Mouse (Mus musculus): ENCODE measurements around the gene Ilf3. TPM values are rescaled to one million over a fixed set of nuclear protein-coding genes. Genes with fewer than 3 reads are reported as not detected.
A peak's percentile ranks its signal among the peaks of the same experiment; 100 is the strongest.

Gene Ilf3
- polyA plus RNA-seq, 1 experiment, result 30.7 TPM

- H3K27ac ChIP-seq (ENCODE audit: insufficient read depth, low read depth, low read length), result no peak overlapping the region
- no peak for TF ChIP-seq CTCF (IDR thresholded peaks at IDR 0.05; ENCODE audit: extremely low read depth, insufficient read length, insufficient replicate concordance, low read depth, low read length)
- no peak for TF ChIP-seq POLR2A (IDR thresholded peaks at IDR 0.05; ENCODE audit: low read depth, low read length)
- no peak overlapping the region for H3K4me3 ChIP-seq (ENCODE audit: low read depth, low read length)
- H3K4me1 ChIP-seq (ENCODE audit: control insufficient read depth, insufficient read depth, insufficient read length, low read length), result peaks cover 15% of the 10 kb centered on the region
- H3K27me3 ChIP-seq (ENCODE audit: control insufficient read depth, insufficient read depth, low read length), result no peaks in the 10 kb centered on the region
- WGBS, result 86% methylated on average over 4 of the region's 4 CpGs
- H3K36me3 ChIP-seq (ENCODE audit: control insufficient read depth, insufficient read depth, low read length), result peaks cover 6% of the 10 kb centered on the region; the same call in 1 of the 2 replicates
Observed at GRCm38 (mm10) chr9:21444574-21444973, 76.9 kb downstream of the Ilf3 start.

DNA sequence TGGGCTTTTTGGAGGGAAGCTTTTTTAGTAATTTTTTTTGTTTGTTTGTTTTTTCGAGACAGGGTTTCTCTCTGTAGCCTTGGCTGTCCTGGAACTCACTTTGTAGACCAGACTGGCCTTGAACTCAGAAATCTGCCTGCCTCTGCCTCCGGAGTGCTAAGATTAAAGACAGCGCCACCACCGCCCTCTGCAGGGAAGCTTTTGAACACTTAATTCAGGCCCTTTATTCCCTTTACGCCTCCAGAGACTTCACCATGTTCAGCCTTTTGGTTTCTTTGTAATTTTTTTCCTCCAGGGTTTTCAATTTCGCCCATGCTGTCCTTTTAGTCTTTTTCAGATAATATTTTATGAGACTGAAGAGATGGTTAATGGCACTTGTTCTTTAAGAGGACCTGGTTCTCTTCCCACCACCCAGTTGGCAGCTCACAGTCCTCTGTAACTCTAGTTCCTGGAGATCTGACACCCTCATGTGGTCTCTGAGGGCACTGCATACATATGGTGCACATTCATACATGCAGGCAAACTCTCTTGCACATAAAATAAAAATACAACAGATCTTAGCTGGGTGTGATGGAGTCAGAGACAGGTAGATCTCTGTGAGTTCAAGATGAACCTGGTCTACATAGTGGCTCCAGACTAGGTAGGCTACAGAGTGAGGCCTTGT, 77.5 kb downstream of the Ilf3 start:
- WGBS, result 98% methylated on average over 6 of the region's 6 CpGs
- Histone ChIP-seq H3K27me3 (ENCODE audit: control insufficient read depth, insufficient read depth, low read length) (no peaks in the 10 kb centered on the region), H3K4me1 (ENCODE audit: control insufficient read depth, insufficient read depth, insufficient read length, low read length) (peaks cover 19% of the 10 kb centered on the region), H3K27ac (ENCODE audit: insufficient read depth, low read depth, low read length) (no peak overlapping the region), H3K36me3 (ENCODE audit: control insufficient read depth, insufficient read depth, low read length) (peaks cover 6% of the 10 kb centered on the region; the same call in 1 of the 2 replicates), H3K4me3 (ENCODE audit: low read depth, low read length) (no peak overlapping the region)
- TF ChIP-seq POLR2A (IDR thresholded peaks at IDR 0.05; ENCODE audit: low read depth, low read length), result no peak
- TF ChIP-seq CTCF (IDR thresholded peaks at IDR 0.05; ENCODE audit: extremely low read depth, insufficient read length, insufficient replicate concordance, low read depth, low read length), result no peak

- Histone ChIP-seq H3K27me3 (ENCODE audit: control insufficient read depth, insufficient read depth, low read length) (no peaks in the 10 kb centered on the region), H3K27ac (ENCODE audit: insufficient read depth, low read depth, low read length) (peak overlapping the region; percentile 38; the same call in 1 of the 2 replicates), H3K4me3 (ENCODE audit: low read depth, low read length) (no peak overlapping the region), H3K36me3 (ENCODE audit: control insufficient read depth, insufficient read depth, low read length) (peaks cover 6% of the 10 kb centered on the region; the same call in 1 of the 2 replicates), H3K4me1 (ENCODE audit: control insufficient read depth, insufficient read depth, insufficient read length, low read length) (peaks cover 35% of the 10 kb centered on the region)
- 85% methylated on average over 2 of the region's 2 CpGs for WGBS
- TF ChIP-seq CTCF (IDR thresholded peaks at IDR 0.05; ENCODE audit: extremely low read depth, insufficient read length, insufficient replicate concordance, low read depth, low read length), result no peak
Observed at GRCm38 (mm10) chr9:21447778-21448177, 80.1 kb downstream of the Ilf3 start.

DNA sequence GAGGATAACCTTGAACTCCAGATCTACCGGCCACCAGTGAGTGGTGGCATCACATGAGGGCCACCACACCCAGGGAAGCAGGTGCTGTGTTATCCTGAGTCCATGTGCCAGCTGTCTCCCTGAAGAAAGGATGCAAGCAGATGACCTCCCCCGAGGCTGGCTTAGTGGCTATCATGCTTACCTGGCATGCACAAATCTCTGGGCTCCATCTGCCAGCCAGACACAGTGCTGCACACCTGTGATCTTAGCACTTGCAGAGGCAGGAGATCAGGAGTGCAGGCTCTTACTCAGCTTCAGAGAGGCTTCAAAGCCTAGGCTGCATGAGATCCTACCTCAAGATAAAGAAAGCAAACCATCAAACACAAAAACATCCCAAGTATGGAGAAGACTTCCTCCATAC, 82.0 kb downstream of the Ilf3 start:
- Histone ChIP-seq H3K27ac (ENCODE audit: insufficient read depth, low read depth, low read length) (peak overlapping the region; percentile 45), H3K4me1 (ENCODE audit: control insufficient read depth, insufficient read depth, insufficient read length, low read length) (peaks cover 37% of the 10 kb centered on the region), H3K4me3 (ENCODE audit: low read depth, low read length) (no peak overlapping the region), H3K36me3 (ENCODE audit: control insufficient read depth, insufficient read depth, low read length) (peaks cover 6% of the 10 kb centered on the region; the same call in 1 of the 2 replicates), H3K27me3 (ENCODE audit: control insufficient read depth, insufficient read depth, low read length) (no peaks in the 10 kb centered on the region)
- TF ChIP-seq CTCF (IDR thresholded peaks at IDR 0.05; ENCODE audit: extremely low read depth, insufficient read length, insufficient replicate concordance, low read depth, low read length) (no peak), POLR2A (IDR thresholded peaks at IDR 0.05; ENCODE audit: low read depth, low read length) (no peak)
- WGBS, result 18% methylated on average over 2 of the region's 2 CpGs

- TF ChIP-seq CTCF (IDR thresholded peaks at IDR 0.05; ENCODE audit: extremely low read depth, insufficient read length, insufficient replicate concordance, low read depth, low read length), result no peak
- no peak for TF ChIP-seq POLR2A (IDR thresholded peaks at IDR 0.05; ENCODE audit: low read depth, low read length)
- H3K27ac ChIP-seq (ENCODE audit: insufficient read depth, low read depth, low read length), result peak overlapping the region; percentile 45
- no peak overlapping the region for H3K4me3 ChIP-seq (ENCODE audit: low read depth, low read length)
- WGBS, result 52% methylated on average over 3 of the region's 3 CpGs
- peaks cover 6% of the 10 kb centered on the region; the same call in 1 of the 2 replicates for H3K36me3 ChIP-seq (ENCODE audit: control insufficient read depth, insufficient read depth, low read length)
- peaks cover 42% of the 10 kb centered on the region for H3K4me1 ChIP-seq (ENCODE audit: control insufficient read depth, insufficient read depth, insufficient read length, low read length)
- no peaks in the 10 kb centered on the region for H3K27me3 ChIP-seq (ENCODE audit: control insufficient read depth, insufficient read depth, low read length)
Observed at GRCm38 (mm10) chr9:21450270-21450669, 82.6 kb downstream of the Ilf3 start.

GRCm38 (mm10) chr9:21451391-21451790, 83.7 kb downstream of the Ilf3 start:
- whole genome bisulfite sequencing, result 38% methylated on average over 8 of the region's 8 CpGs
- peak overlapping the region; percentile 59 for H3K27ac ChIP-seq (ENCODE audit: insufficient read depth, low read depth, low read length)
- H3K4me1 ChIP-seq (ENCODE audit: control insufficient read depth, insufficient read depth, insufficient read length, low read length), result peaks cover 48% of the 10 kb centered on the region

DNA sequence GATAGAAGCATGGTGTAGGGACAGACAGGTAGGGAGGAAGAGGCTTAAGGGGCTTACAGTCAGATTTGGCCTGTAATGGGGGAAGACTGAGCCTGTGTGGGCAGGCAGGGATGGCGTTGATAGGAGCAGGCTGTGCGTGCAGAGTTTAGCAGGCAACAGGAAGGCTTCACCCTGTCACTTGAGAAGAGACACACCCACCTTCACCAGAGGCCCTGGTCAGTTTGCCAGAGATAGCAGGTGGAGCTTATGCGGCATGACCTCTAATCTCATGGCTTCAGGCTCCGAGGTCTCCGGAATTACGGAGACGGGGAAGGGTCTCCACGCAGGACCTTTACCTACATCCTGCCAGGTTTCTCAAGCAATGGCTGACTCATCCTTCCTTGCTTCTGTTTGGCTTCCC, 84.2 kb downstream of the Ilf3 start:
- WGBS, result 45% methylated on average over 8 of the region's 8 CpGs
- H3K4me3 ChIP-seq (ENCODE audit: low read depth, low read length), result no peak overlapping the region
- TF ChIP-seq POLR2A (IDR thresholded peaks at IDR 0.05; ENCODE audit: low read depth, low read length) (no peak), CTCF (IDR thresholded peaks at IDR 0.05; ENCODE audit: extremely low read depth, insufficient read length, insufficient replicate concordance, low read depth, low read length) (no peak)
- peak overlapping the region; percentile 59 for H3K27ac ChIP-seq (ENCODE audit: insufficient read depth, low read depth, low read length)
- peaks cover 4% of the 10 kb centered on the region; the same call in 1 of the 2 replicates for H3K36me3 ChIP-seq (ENCODE audit: control insufficient read depth, insufficient read depth, low read length)
- H3K4me1 ChIP-seq (ENCODE audit: control insufficient read depth, insufficient read depth, insufficient read length, low read length), result peaks cover 52% of the 10 kb centered on the region
- no peaks in the 10 kb centered on the region for H3K27me3 ChIP-seq (ENCODE audit: control insufficient read depth, insufficient read depth, low read length)

More at GRCm38 (mm10) chr9:21451391-21451790, 83.7 kb downstream of the Ilf3 start:
- TF ChIP-seq POLR2A (IDR thresholded peaks at IDR 0.05; ENCODE audit: low read depth, low read length), result no peak
- no peak for TF ChIP-seq CTCF (IDR thresholded peaks at IDR 0.05; ENCODE audit: extremely low read depth, insufficient read length, insufficient replicate concordance, low read depth, low read length)
- Histone ChIP-seq H3K4me3 (ENCODE audit: low read depth, low read length) (no peak overlapping the region), H3K27me3 (ENCODE audit: control insufficient read depth, insufficient read depth, low read length) (no peaks in the 10 kb centered on the region), H3K36me3 (ENCODE audit: control insufficient read depth, insufficient read depth, low read length) (peaks cover 4% of the 10 kb centered on the region; the same call in 1 of the 2 replicates)
